Mouse (Mus musculus): ENCODE results near the gene Mta3.
A peak's percentile ranks its signal among the peaks of the same experiment; 100 is the strongest.
"Not testable (repeated sequence)": the region's sequence is repeated elsewhere in the genome, so short reads cannot be mapped to it uniquely, and the experiment has no call there.

Mta3 gene

DNA sequence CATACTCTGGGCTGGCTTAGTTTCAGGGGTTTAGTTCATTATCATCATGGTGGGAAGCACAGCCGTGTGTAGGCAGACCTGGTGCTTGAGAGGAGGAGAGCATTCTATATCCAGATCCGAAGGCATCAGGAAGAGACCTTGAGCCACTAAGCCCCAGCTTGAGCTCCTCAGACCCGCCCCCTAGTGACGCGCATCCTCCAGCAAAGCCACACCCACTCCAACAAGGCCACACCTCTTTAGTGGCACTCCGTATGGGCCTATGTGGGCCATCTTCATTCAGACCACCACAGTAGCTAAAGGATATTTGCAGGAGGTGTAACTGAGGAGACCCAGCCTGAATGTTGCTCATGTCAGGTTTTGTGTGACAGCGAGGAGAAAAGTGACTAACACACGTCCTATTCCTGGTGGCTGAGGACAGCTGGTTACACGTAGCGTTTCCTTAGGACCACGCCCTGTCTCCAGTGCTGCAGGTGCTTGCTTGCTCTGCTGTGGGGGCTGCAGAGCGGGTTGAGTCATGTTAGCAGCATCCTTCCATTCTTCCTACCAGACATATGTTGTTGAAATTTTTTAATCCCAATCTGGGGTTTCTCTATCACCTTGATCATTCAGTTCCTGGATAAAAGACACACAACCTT is 148.4 kb downstream of the Mta3 start:
- DNase-seq: peak; percentile 47

DNA sequence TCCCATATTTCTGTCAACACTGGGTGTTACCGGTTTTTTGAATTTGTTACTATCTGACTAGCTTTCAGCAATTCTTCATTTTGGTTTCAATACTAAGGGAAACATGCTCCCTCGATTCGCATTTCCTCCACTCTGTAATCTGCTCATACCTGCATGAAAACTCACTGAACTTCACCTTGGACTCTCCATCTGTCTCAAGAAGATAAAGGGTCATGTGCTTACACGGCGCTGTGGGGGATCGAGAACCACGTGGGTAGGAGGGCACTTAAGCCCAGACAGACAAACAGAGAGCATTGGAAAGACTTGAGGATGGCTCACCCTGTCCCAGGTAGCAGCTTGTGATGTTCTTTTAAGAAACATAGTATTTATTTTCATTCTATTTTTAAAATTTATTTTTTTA is 152.4 kb downstream of the Mta3 start:
- DNase-seq: no peak

DNA sequence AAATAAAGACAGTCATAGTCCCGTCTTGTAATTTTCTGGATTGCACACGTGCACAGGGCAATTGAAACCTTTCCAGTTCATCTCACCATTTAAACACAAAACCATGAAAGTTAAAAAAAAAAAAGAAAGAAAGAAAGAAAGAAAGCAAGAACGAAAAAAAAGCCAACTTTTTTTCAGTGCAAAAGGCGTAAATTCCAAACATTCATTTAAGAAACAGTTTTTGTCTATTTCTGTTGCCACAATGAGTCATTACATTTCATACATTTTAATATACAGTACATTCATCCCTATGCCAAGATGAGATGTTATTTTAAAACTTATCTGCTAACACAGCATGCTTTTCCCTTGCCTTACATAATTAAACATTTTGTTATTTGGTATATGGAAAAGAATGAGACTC is 153.7 kb downstream of the Mta3 start:
- no peak for DNase-seq

- DNase-seq: no peak
Observed at GRCm38 (mm10) chr17:83860224-83860623, 154.3 kb downstream of the Mta3 start.

DNA sequence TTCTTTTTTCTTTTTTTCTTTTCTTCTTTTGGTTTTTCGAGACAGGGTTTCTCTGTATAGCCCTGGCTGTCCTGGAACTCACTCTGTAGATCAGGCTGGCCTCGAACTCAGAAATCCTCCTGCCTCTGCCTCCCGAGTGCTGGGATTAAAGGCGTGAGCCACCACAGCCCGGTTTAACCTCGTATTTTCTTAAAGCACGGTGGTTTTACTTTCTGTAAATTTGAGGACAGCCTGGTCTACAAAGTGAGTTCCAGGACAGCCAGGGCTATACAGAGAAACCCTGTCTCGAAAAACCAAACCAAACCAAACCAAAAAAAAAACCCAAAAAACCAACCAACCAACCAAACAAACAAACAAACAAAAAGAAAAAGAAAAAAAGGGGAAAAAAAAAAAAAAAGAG is 155.0 kb downstream of the Mta3 start:
- DNase-seq: not testable (repeated sequence)

GRCm38 (mm10) chr17:83861444-83862133 is 155.6 kb downstream of the Mta3 start:
- DNase-seq: peak; percentile 97

DNA sequence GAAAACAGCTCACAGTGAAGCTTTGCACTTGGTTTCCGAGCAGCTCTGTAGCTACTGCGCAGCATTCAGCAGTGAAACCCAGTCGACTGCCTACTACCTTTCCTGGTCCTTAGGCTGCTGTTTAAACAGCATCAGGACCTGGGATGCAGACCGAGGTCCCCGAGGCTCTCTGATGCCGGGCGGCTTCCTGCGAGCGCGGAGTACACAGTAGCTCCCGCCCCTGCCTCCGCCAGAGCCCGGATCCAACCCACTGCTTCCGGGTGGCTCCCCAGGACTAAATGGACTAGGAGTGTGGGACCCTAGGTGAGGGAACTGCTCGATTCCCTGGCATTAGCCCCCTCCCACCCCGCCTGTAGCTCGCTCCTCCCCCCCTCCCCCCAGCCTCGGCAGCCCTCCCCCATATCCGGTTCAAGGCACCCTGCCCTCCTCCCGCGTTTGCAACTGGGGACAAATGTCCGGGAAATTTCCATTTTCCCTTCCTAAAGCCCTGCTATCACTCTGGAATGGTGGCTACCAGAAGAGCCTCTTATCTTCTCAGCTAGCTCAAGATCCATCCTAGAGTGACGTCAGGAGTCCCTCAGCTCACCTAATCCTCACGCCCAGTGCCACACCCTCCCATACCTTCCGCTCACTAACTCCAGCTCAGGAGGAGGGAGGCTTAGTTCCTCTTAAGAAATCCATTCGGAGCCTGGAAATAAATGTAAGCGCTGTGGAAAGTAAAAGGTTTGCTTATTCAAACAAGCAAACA is 156.3 kb downstream of the Mta3 start:
- DNase-seq: peak; percentile 71

- no peak for DNase-seq
Observed at GRCm38 (mm10) chr17:83865366-83865765, 159.4 kb downstream of the Mta3 start.

DNA sequence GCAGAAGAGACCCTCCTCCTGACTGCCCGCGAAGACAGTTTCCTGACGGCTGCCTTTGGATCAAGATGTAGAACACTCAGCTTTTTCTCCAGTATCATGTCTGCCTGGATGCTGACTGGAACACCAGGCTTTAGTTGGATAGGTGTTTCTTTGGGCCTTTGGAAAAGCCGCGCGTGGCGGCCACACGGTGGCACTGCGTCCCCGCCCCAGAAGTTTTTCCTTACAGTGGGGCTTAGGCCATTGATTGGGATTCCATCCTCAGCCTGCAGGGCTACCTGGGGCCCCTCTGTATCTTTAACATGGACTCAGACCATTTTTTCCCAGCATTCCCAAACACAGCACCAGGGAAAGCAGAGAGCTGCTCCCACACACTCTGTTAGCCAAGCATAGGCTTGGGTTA is 160.6 kb downstream of the Mta3 start:
- no peak for DNase-seq

GRCm38 (mm10) chr17:83870385-83870784 is 164.4 kb downstream of the Mta3 start:
- DNase-seq: no peak

Measured in thymus, postnatal 14 days (tissue).